Mouse (Mus musculus) adipose tissue, adult 10 weeks (tissue): ENCODE data around the gene Ralgps1. TPM values are rescaled to one million over a fixed set of nuclear protein-coding genes. Genes with fewer than 3 reads are reported as not detected.

Experiments used
- polyA plus RNA-seq: library from polyadenylated mRNA; stranded (reverse); fragments of 350-450 nt; fragmentation: Illumina TruSeq; extraction: RNeasy Lipid Tissue Mini Kit (QIAGEN cat#74804); gene quantifications from one replicate; pipeline ENCODE4 v1.2.3, GENCODE M21; 2014; ENCODE audit warnings: low read depth, low replicate concordance

Ralgps1 gene
- polyA plus RNA-seq = 10.1 TPM

GRCm38 (mm10) chr2:33370777-33371647, at the start of gene Ralgps1:
TSS of gene Ralgps1 (minus strand) at chr2:33371486.

GRCm38 (mm10) chr2:33215700-33216509, 155.4 kb downstream of the Ralgps1 start, which contains the start of gene Angptl2:
TSS of gene Angptl2 (plus strand) at chr2:33216069.

GRCm38 (mm10) chr2:33131500-33132092, 239.7 kb downstream of the Ralgps1 start, which contains the start of gene Garnl3:
TSS of gene Garnl3 (minus strand) at chr2:33131654.

Other genes with a start within 250 kb of the Ralgps1 start
- gene Garnl3, start 239.8 kb downstream of the Ralgps1 start, polyA plus RNA-seq = 8.5 TPM
- gene Angptl2, start 155.4 kb downstream of the Ralgps1 start, polyA plus RNA-seq = 41.3 TPM
- 5.6 TPM for gene Zbtb34, start 59.8 kb upstream of the Ralgps1 start, polyA plus RNA-seq
- gene Zbtb43, start 97.1 kb upstream of the Ralgps1 start, polyA plus RNA-seq = 14.3 TPM